Mouse (Mus musculus): ENCODE measurements around the gene Ppp1r14a.

GRCm38 (mm10) chr7:29313572-29314261 lies 24.6 kb downstream of the Ppp1r14a start:
- no peak for TF ChIP-seq POLR2A (IDR thresholded peaks at IDR 0.05; ENCODE audit: control insufficient read depth, low read depth, low read length)
- TF ChIP-seq CTCF (IDR thresholded peaks at IDR 0.05; ENCODE audit: control insufficient read depth, insufficient read depth, insufficient replicate concordance, low read depth, low read length): no peak

Measured in testis, adult 2 months (tissue).